Mouse (Mus musculus) right cerebral cortex, adult 18-20 months (tissue): ENCODE measurements at regions not wholly inside any gene's neighbourhood (a gene's known extent, or its start where the extent isn't known, plus 50 kb on each side); places are given as distances from the start of the nearest gene placed in this dataset.
A peak's percentile ranks its signal among the peaks of the same experiment; 100 is the strongest.

Experiments
- DNase-seq: peaks from one replicate; pipeline ENCODE4 v3.0.0; 2022; ENCODE audit warnings: mixed read lengths

GRCm38 (mm10) chr16:21321188-21322070 lies 101.5 kb upstream of the Vps8 start:
- no peak for DNase-seq

DNA sequence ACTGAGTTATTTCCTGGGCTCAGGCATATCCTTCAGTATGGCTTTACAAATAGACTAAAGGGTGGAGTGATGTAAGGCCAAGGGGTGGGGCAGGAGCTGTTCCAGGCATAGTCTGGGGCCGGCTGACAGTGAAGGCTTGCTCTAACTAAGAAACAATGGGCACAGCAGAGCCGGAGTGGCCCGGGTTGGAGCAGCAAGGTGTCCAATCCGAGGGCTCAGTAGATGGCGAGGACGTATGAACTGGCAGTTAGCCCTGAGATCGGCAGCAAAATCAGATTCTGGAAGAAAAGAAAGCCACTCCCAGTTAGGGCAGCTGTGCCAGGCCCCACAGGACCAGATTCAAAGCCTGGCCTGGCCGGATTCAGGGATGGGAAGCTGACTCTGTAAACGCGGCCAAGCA lies 100.5 kb upstream of the Vps8 start:
- no peak for DNase-seq

- DNase-seq, result no peak
These were observed 99.4 kb upstream of the Vps8 start for GRCm38 (mm10) chr16:21323446-21324034.

- DNase-seq, result no peak
These were observed 94.9 kb upstream of the Vps8 start for GRCm38 (mm10) chr16:21327969-21328368.

DNA sequence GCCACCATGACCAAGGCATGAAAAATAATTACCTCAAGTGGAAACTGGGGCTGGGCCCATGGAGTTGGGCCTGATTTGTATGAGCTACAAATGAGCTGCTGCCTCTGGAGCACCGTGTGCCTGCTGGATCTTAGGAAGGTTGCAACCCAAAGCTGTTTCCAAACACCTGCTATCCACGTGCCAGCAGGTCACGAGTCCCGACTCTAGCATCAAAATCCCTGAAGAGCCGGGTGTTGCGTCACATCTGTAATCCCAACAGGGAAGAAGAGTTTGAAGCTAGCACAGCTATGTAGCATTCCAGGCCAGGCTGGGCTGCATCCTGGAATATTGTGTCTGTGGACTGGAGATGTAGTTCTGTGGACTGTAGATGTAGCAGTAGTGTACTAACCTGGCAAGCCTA lies 93.7 kb upstream of the Vps8 start:
- no peak for DNase-seq

DNA sequence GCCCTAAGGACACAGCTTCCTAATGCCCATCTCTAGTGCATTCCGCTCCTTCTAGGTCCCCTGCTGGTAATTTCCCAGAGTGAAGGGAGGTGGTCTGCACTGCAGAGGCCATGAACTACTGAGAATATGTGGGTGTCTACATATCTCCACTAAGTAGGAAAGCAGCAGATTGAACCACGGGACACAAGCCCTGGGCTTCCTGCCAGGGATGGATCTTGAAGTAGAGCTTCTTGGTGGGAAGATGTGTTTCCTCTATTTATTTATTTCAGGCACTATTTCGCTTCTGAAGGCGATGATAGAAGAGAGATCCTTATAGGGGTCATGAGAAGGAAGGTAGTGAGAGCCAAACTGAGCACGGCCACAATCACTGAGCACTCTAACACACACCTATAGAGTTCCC lies 91.7 kb upstream of the Vps8 start:
- DNase-seq, result no peak

- DNase-seq, result no peak
These were observed 90.5 kb upstream of the Vps8 start for GRCm38 (mm10) chr16:21332411-21332810.

GRCm38 (mm10) chr16:21332862-21333222 lies 90.1 kb upstream of the Vps8 start:
- no peak for DNase-seq

DNA sequence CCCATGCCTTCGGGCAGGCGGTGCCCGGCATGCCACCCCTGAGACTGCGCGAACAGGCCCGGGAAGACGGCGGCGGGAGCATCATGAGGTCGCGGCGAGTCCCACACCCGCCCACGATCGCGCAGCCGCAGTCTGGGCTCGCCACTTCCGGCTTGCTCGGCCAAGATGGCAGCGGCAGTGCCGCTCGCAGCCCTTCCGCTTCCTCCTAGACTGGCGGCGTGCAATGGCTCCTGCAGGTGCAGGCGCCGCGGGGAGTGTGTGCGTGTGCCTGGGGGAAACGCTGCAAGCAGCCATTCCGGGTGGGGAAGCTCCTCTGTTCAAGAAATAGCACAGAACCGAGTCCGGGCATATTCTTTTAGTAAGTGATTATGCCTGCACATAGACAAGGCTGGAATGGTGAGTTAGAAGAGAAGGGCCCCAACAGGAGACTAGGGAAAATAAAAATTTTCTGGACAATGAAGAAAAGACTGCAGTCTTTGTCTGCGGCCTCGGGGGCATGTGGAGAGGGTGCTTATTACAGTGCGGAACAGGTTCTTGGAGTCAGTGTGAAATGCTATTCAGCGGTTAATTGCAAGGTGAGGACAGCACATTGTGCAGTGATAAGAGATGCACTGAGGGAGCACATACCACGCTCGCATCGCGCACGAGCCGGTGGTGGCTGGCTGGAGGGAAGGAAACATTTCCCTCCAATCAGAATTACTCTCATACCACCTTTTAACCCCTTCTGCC lies 89.5 kb upstream of the Vps8 start:
- peak; percentile 94 for DNase-seq

DNA sequence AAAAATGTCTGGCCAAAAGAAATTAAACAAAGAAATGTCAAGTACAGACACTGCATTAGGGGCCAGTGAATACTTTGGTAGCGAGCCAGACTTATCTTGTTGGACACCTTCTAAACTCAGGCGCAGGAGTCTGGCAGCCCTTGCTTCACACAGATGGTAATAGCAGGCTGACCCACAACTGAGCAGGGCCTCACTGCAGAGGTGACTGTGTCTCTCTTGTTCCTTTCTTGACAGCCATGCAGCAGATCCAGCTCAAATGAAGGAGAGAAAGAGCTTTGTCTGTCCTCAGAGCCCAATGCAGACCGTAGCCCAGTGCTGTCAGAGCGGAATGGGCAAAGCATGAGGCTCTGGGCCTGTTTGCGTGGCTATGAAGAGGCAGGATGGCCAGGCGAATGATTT lies 83.9 kb upstream of the Vps8 start:
- no peak for DNase-seq

GRCm38 (mm10) chr16:21339460-21340081 lies 83.3 kb upstream of the Vps8 start:
- DNase-seq, result peak; percentile 58

- DNase-seq, result no peak
These were observed 82.8 kb upstream of the Vps8 start for GRCm38 (mm10) chr16:21340136-21340535.

DNA sequence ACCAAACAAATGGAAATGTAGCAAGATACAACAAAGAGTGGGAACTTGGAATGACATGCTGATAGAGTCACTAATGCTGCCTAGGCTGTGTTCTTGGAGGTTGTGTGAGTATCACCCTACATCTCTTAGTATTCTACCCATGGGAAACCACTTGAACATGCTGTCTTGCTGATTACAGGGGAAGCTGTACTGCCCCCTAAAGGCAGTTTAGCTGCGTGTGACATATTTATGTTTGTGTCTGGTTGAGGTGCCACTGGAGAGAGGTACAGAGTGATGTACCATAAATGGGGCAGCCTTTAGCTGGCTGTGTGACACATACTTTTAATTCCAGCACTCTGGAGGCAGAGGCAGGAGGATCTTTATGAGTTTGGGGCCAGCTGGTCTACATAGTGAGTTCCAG lies 73.0 kb upstream of the Vps8 start:
- no peak for DNase-seq

DNA sequence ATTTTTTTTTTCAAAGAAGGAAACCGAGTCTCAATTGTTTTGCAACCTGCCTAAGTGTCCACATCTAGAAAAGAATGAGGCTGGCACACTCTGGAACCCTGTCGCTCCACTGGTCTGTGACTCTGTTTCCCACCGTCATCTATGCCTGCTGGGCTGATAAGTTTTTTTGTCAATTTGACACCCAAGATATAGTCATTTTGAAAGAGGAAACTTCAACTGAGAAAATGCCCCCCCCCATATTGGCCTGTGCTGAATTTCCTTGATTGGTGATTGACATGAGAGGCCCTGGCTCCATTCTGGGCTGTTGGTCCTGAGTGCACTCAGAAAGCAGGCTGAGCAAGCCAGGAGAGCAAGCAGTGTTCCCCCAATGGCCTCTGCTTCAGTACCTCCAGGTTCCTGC lies 71.6 kb upstream of the Vps8 start:
- DNase-seq, result no peak

DNA sequence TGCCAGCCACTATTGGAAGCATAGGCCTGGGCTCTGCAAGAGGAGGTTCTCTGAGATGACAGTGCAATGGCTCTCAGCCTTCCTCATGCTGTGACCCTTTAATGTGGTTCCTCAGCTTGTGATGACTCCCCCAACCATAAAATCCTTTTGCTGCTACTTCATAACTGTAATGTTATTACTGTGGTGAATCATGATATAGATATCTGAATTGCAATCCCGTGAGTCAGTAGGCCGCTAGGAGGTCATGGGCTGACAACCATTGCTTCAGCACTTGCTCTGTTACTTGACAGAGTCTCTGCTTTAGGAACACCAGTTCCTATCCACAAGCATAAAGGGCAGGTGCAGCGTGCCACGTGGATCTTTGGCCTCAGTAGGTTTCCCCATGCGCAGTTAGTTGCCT lies 69.8 kb upstream of the Vps8 start:
- no peak for DNase-seq

DNA sequence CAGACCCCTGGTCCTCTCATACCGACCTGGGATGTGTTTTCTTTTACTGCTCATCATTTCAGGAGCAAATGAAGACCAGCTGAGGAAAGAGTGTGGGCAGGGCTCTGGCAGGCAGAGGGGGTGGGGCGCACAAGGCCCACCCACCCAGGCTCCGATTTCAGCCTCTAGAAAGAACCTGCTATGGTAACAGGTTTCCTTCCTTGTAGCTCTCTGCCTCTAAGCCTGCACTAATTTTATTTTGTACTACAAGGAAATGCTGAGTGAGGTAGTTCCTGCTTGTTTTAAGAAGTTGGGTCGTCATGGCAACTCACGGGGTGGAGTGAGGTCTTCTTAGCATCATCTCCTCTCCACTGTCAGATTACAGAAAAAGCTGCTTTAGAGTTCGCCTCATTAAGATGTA lies 69.4 kb upstream of the Vps8 start:
- peak; percentile 73 for DNase-seq

DNA sequence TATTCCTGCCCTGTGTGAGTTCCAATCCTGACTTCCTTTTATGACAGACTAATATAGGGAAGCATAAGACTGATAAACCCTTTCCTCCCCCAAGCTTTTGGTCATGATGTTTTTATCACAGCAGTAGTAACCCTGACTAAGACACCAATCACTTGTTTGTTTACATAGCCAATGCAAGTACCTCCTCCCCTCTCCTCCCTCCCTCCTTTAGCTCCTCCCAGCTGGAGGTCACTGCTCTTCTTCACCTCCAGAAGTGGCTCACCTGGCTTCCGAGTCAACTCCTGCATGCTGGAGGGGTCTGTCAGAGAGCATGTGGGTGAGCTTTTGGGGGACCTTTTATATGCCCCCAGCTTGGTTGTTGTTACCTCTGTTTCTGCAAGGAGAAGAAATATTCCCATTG lies 67.3 kb upstream of the Vps8 start:
- no peak for DNase-seq

DNA sequence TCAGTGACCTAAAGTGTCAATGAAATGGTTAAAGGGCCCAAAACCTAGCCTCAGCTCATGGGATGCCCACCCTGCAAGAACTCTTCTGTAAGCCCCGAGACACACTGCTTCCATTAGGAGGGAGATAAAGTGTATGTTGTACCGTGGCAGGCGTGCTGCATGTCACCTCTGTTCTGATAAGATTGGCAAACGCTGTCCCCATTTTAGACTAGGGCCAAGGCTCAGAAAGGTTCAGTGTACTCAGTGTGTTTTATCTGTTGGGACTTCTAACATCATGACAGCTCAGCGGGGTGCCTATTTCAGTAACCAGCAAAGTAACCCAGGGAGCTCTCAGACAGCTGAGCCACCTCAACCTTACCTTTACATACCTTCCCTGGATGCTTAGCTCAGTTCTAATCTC lies 65.5 kb upstream of the Vps8 start:
- DNase-seq, result no peak

- DNase-seq, result peak; percentile 70
These were observed 64.5 kb upstream of the Vps8 start for GRCm38 (mm10) chr16:21358313-21358920.

GRCm38 (mm10) chr16:21359459-21359858 lies 63.5 kb upstream of the Vps8 start:
- no peak for DNase-seq

DNA sequence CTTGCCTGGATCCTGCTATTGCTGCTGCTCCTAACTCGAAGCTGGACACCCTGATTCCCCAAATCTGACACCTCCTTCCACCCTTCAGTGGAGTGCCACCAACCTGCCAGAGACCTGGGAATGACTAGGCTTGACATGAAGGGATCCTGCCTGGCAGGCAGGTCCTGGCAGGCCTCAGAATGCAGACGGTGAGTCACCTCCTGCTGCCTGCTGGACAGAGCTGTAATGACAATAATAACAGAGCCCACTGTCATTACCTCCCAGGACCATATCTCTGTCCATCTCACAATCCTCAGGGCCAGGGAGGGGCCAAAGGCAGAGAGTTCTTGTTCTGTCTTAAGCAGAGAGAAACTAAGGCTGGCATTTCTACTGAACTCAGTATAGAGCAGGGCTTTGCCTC lies 61.5 kb upstream of the Vps8 start:
- DNase-seq, result no peak

DNA sequence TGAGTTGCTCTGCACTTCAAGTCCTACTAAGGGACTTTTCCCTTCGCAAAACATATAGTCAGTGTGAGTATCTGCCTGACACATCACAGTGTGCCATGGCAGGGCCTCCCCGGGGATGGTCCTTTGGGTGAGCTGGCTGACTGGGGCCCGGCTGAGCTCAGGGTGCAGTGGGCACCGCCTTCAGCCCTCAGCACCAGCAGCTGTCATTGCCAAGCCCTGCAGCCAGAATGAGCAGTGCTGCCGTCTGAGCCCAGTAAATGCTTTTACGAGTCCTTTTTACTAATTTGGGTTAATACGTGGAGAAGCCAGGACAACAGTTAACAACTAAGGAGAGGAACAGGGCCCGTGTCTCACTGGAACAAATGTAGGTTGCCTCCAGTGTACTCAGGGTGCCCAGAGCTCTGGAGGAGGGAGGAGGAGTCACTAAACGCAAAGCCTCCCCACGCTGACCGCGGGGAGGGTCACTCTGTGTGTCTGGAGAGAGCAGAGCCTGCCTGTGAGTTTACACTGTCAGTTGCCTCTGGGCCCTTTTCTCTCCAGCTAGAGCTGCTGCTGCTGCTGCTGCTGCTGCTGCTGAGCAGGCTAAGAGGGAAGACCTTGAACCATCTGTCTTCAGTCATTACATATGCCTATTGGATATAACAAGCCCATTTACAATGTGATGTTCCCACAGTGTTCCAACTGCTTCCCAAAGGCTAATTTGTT lies 60.1 kb upstream of the Vps8 start:
- DNase-seq, result no peak

DNA sequence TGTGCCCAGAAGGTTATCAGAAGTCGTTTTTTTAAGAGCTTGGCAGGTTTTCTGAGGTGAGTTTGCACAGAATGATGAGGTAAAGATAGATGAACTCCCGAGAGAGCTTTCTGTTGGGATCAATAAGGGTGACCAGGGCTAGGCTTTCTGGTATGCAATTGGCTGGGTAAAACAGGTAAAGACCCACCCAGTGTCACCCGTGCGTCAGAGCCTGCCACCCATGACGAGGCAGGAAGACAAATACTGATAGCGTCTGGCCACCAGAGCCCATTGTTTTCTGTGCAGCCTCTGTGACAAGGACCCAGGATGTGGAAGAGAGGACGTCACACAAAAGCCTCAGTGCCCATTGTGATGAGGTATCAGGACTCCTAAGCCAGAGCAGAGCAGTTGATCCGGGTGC lies 58.0 kb upstream of the Vps8 start:
- DNase-seq, result no peak
